Mouse (Mus musculus) CH12.LX (cell line): ENCODE data around the gene Slc25a20. TPM values are rescaled to one million over a fixed set of nuclear protein-coding genes. Genes with fewer than 3 reads are reported as not detected.

Source experiments
- DNase-seq: peaks from one replicate; pipeline ENCODE4 v3.0.0-alpha.2; 2013; ENCODE audit errors: extremely low read depth
- H3K27ac ChIP-seq: 2 replicates; pipeline ENCODE4 v1.5.1; 2012; ENCODE audit warnings: low read depth, mild to moderate bottlenecking, control low read depth, moderate library complexity; ENCODE audit not compliant: insufficient read depth
- H3K27me3 ChIP-seq: replicated peaks from 2 replicates; pipeline ENCODE3; 2012; ENCODE audit warnings: inconsistent platforms
- H3K36me3 ChIP-seq, 2 experiments: replicated peaks in 1 of 2; 2 replicates each; pipeline versions ENCODE3 to v1.6.1; 2012; ENCODE audit warnings: inconsistent platforms in 1 of 2, low read length in 1 of 2, mild to moderate bottlenecking in 1 of 2, mixed read lengths in 1 of 2, moderate library complexity in 1 of 2; ENCODE audit not compliant: control insufficient read depth in 1 of 2, insufficient read depth in 1 of 2
- H3K4me1 ChIP-seq, 2 experiments: 2 replicates each; pipeline ENCODE4 v1.6.1; 2012; ENCODE audit warnings: inconsistent platforms in 1 of 2, moderate library complexity in 1 of 2; ENCODE audit not compliant: insufficient read depth in 2 of 2, control insufficient read depth in 1 of 2
- H3K4me2 ChIP-seq: 2 replicates; pipeline ENCODE4 v1.6.1; 2012; ENCODE audit warnings: low read depth, mild to moderate bottlenecking, control low read depth; ENCODE audit not compliant: poor library complexity, insufficient read depth, severe bottlenecking
- H3K4me3 ChIP-seq, 3 experiments: fragments of 150-350 bp in 1 of 3; sonication (generic) in 1 of 3; replicated peaks in 1 of 3; 2 replicates each; pipeline versions ENCODE3 to v1.5.1; 2011 to 2012; ENCODE audit warnings: low read depth in 2 of 3, low read length in 2 of 3, mild to moderate bottlenecking in 2 of 3, moderate library complexity in 2 of 3, control low read depth in 1 of 3, improper control_type of control experiment in 1 of 3, inconsistent platforms in 1 of 3, mixed read lengths in 1 of 3; ENCODE audit not compliant: poor library complexity in 1 of 3
- H3K79me2 ChIP-seq: replicated peaks from 2 replicates; pipeline ENCODE4 v1.6.1; 2012; ENCODE audit warnings: mild to moderate bottlenecking, moderate library complexity; ENCODE audit not compliant: control insufficient read depth, poor library complexity, insufficient read depth, severe bottlenecking; ENCODE audit errors: extremely low read depth
- H3K9ac ChIP-seq: 2 replicates; pipeline ENCODE4 v1.6.1; 2012; ENCODE audit warnings: low read depth, mild to moderate bottlenecking, control low read depth, moderate library complexity; ENCODE audit not compliant: insufficient read depth
- H3K9me3 ChIP-seq: replicated peaks from 2 replicates; pipeline ENCODE3; 2012; ENCODE audit warnings: low read length, inconsistent platforms, mixed read lengths
- BHLHE40 ChIP-seq: IDR thresholded peaks from 2 replicates; pipeline ENCODE4 v1.6.1; 2011; ENCODE audit warnings: mild to moderate bottlenecking, low read depth, low read length, improper control_type of control experiment
- CHD1 ChIP-seq: IDR thresholded peaks from 2 replicates; pipeline ENCODE4 v1.6.1; 2012; ENCODE audit warnings: low read depth, low read length, improper control_type of control experiment, inconsistent platforms
- CTCF ChIP-seq, 2 experiments: IDR thresholded peaks in 1 of 2; conservative IDR thresholded peaks in 1 of 2; 2 replicates each; pipeline ENCODE4 v1.5.1; 2011 to 2012; ENCODE audit warnings: low read depth in 2 of 2, low read length in 2 of 2, improper control_type of control experiment in 1 of 2, inconsistent platforms in 1 of 2, mild to moderate bottlenecking in 1 of 2, moderate library complexity in 1 of 2
- E2F4 ChIP-seq: IDR thresholded peaks from 2 replicates; pipeline ENCODE4 v1.6.1; 2011; ENCODE audit warnings: low read depth, low read length, improper control_type of control experiment; ENCODE audit not compliant: insufficient replicate concordance
- ELF1 ChIP-seq: IDR thresholded peaks from 2 replicates; pipeline ENCODE4 v1.6.1; 2014; ENCODE audit warnings: low read depth, mild to moderate bottlenecking, inconsistent platforms, low read length, improper control_type of control experiment
- ETS1 ChIP-seq: conservative IDR thresholded peaks from 2 replicates; pipeline ENCODE4 v1.6.1; 2012; ENCODE audit warnings: low read depth, mild to moderate bottlenecking, inconsistent platforms, low read length, improper control_type of control experiment, moderate library complexity
- HCFC1 ChIP-seq: IDR thresholded peaks from 2 replicates; pipeline ENCODE4 v1.6.1; 2012; ENCODE audit warnings: low read depth, mild to moderate bottlenecking, inconsistent platforms, low read length, improper control_type of control experiment
- JUN ChIP-seq: IDR thresholded peaks from 2 replicates; pipeline ENCODE4 v1.6.1; 2011; ENCODE audit warnings: low read depth, mild to moderate bottlenecking, low read length, improper control_type of control experiment, moderate library complexity; ENCODE audit not compliant: insufficient read depth
- KAT2A ChIP-seq: IDR thresholded peaks from 2 replicates; pipeline ENCODE4 v1.6.1; 2012; ENCODE audit warnings: low read length, improper control_type of control experiment, inconsistent platforms; ENCODE audit not compliant: insufficient replicate concordance
- MAX ChIP-seq: IDR thresholded peaks from 2 replicates; pipeline ENCODE4 v1.6.1; 2011; ENCODE audit warnings: low read length, improper control_type of control experiment
- MAZ ChIP-seq: IDR thresholded peaks from 2 replicates; pipeline ENCODE4 v1.6.1; 2012; ENCODE audit warnings: low read depth, mild to moderate bottlenecking, inconsistent platforms, low read length, improper control_type of control experiment, moderate library complexity
- MEF2A ChIP-seq: IDR thresholded peaks from 2 replicates; pipeline ENCODE4 v1.6.1; 2014; ENCODE audit warnings: low read depth, mild to moderate bottlenecking, inconsistent platforms, low read length, improper control_type of control experiment, borderline replicate concordance
- MXI1 ChIP-seq: IDR thresholded peaks from 2 replicates; pipeline ENCODE4 v1.6.1; 2011; ENCODE audit warnings: mild to moderate bottlenecking, low read depth, low read length, improper control_type of control experiment
- NELFE ChIP-seq: IDR thresholded peaks from 2 replicates; pipeline ENCODE4 v1.6.1; 2011; ENCODE audit warnings: low read depth, low read length, improper control_type of control experiment
- NRF1 ChIP-seq: IDR thresholded peaks from 2 replicates; pipeline ENCODE4 v1.6.1; 2014; ENCODE audit warnings: low read depth, mild to moderate bottlenecking, inconsistent platforms, low read length, improper control_type of control experiment, moderate library complexity
- PAX5 ChIP-seq: IDR thresholded peaks from 2 replicates; pipeline ENCODE4 v1.6.1; 2012; ENCODE audit warnings: low read length, inconsistent platforms, mixed read lengths
- POLR2A ChIP-seq: IDR thresholded peaks from 2 replicates; pipeline ENCODE4 v1.6.1; 2011; ENCODE audit warnings: low read depth, mild to moderate bottlenecking, improper control_type of control experiment, low read length
- POLR2AphosphoS2 ChIP-seq: IDR thresholded peaks from 2 replicates; pipeline ENCODE4 v1.6.1; 2011; ENCODE audit warnings: low read depth, low read length, improper control_type of control experiment
- RAD21 ChIP-seq: IDR thresholded peaks from 2 replicates; pipeline ENCODE4 v1.6.1; 2011; ENCODE audit warnings: low read depth, mild to moderate bottlenecking, low read length, improper control_type of control experiment, moderate library complexity
- RCOR1 ChIP-seq: conservative IDR thresholded peaks from 2 replicates; pipeline ENCODE4 v1.6.1; 2012; ENCODE audit warnings: low read depth, mild to moderate bottlenecking, inconsistent platforms, low read length, improper control_type of control experiment
- SIN3A ChIP-seq: IDR thresholded peaks from 2 replicates; pipeline ENCODE4 v1.6.1; 2012; ENCODE audit warnings: low read length, improper control_type of control experiment, inconsistent platforms
- TBP ChIP-seq: conservative IDR thresholded peaks from 2 replicates; pipeline ENCODE4 v1.6.1; 2011; ENCODE audit warnings: low read depth, low read length, improper control_type of control experiment
- TCF12 ChIP-seq: IDR thresholded peaks from 2 replicates; pipeline ENCODE4 v1.6.1; 2014; ENCODE audit warnings: low read depth, mild to moderate bottlenecking, inconsistent platforms, low read length, improper control_type of control experiment
- USF1 ChIP-seq: IDR thresholded peaks from 2 replicates; pipeline ENCODE4 v1.6.1; 2014; ENCODE audit warnings: low read depth, mild to moderate bottlenecking, inconsistent platforms, low read length, improper control_type of control experiment
- USF2 ChIP-seq: conservative IDR thresholded peaks from 2 replicates; pipeline ENCODE4 v1.6.1; 2011; ENCODE audit warnings: low read depth, low read length, improper control_type of control experiment
- ZC3H11A ChIP-seq: IDR thresholded peaks from 2 replicates; pipeline ENCODE4 v1.6.1; 2012; ENCODE audit warnings: low read depth, mild to moderate bottlenecking, inconsistent platforms, low read length, improper control_type of control experiment
- ZMIZ1 ChIP-seq: IDR thresholded peaks from 2 replicates; pipeline ENCODE4 v1.6.1; 2012; ENCODE audit warnings: low read depth, mild to moderate bottlenecking, inconsistent platforms, low read length, improper control_type of control experiment
- ZNF384 ChIP-seq: IDR thresholded peaks from 2 replicates; pipeline ENCODE4 v1.6.1; 2012; ENCODE audit warnings: low read depth, low read length, improper control_type of control experiment, inconsistent platforms
- dilution Hi-C: fragments of 300-500 bp; cut with MboI; formaldehyde crosslinking; loops from 2 replicates; pipeline ENCODE4 v1.14.3; 2020; ENCODE audit warnings: low sequenced_read_pairs; ENCODE audit not compliant: extremely low pct_unique_long_range_greater_than_20kb, extremely low pct_ligation_motif_present
- in situ Hi-C: fragments of 300-500 bp; cut with MboI; formaldehyde crosslinking; loops from 3 replicates; pipeline ENCODE4 v1.14.3; 2019; ENCODE audit warnings: low sequenced_read_pairs, low pct_ligation_motif_present, low pct_unique_long_range_greater_than_20kb, mixed read lengths
- polyA plus RNA-seq: library from polyadenylated mRNA; unstranded; fragments of >175 nt; gene quantifications from 2 replicates; pipeline ENCODE4 v1.2.1, GENCODE M21; 2012; ENCODE audit warnings: low read depth; ENCODE audit not compliant: insufficient read length
- total RNA-seq, 2 experiments: library from RNA; depleted of rRNA; stranded (reverse); fragments of 300-350 nt in 1 of 2; fragments of >200 nt in 1 of 2; gene quantifications; 2 replicates each; pipeline ENCODE4 v1.2.3; 2012 to 2014

Gene Slc25a20
- 15.9 and 20.9 TPM in 2 replicates for total RNA-seq (2012; rRNA removed)
- total RNA-seq (2014; rRNA removed) = 18.9 and 20.8 TPM in 2 replicates
- 16.7 and 18.6 TPM in 2 replicates for polyA plus RNA-seq

GRCm38 (mm10) chr9:108661677-108662612, at the start of gene Slc25a20:
Gene Slc25a20 (plus strand): TSS chr9:108662088.
- Histone ChIP-seq H3K4me2 (peak within 1 kb of the TSS; percentile 48), H3K4me3 (peak within 1 kb of the TSS; percentile 73 to 81 (median 79))
- dilution Hi-C loops = no loop called here

GRCm38 (mm10) chr9:108617301-108617700, 44.6 kb upstream of the Slc25a20 start:
- H3K27me3 ChIP-seq = no peaks in the 10 kb centered on the region
- peaks cover 49 to 79% of the 10 kb centered on the region in 2 experiments for H3K36me3 ChIP-seq
- no peaks in the 10 kb centered on the region; the same call in none of the 2 replicates for H3K79me2 ChIP-seq
- H3K4me3 ChIP-seq = no peak overlapping the region
- no peak overlapping the region for H3K27ac ChIP-seq
- no peaks in the 10 kb centered on the region for H3K9me3 ChIP-seq
- H3K4me1 ChIP-seq = no peaks in the 10 kb centered on the region
- no peak overlapping the region for H3K4me2 ChIP-seq
- TF ChIP-seq SIN3A = no peak
- TF ChIP-seq CHD1 = no peak
- TF ChIP-seq NRF1 = no peak
- TF ChIP-seq CTCF (conservative IDR thresholded peaks at IDR 0.05 in 1 of 2, IDR thresholded peaks at IDR 0.05 in 1 of 2; ENCODE audit: low read depth in 2 of 2, low read length in 2 of 2) = no peak
- no peak for TF ChIP-seq ZMIZ1
- TF ChIP-seq HCFC1 = no peak
- no peak for TF ChIP-seq BHLHE40
- no peak for TF ChIP-seq ZNF384
- no peak for TF ChIP-seq RAD21
- no peak for TF ChIP-seq JUN
- TF ChIP-seq MAZ = no peak
- TF ChIP-seq E2F4 = no peak
- TF ChIP-seq TBP = no peak
- TF ChIP-seq ETS1 = no peak
- TF ChIP-seq NELFE = no peak
- no peak for TF ChIP-seq MAX
- TF ChIP-seq USF1 = no peak
- TF ChIP-seq USF2 = no peak
- TF ChIP-seq MEF2A = no peak
- in situ Hi-C loops = no loop called here
- no peak overlapping the region for H3K9ac ChIP-seq
- dilution Hi-C loops = no loop called here
- no peak for DNase-seq

More at GRCm38 (mm10) chr9:108661677-108662612, at the start of gene Slc25a20:
- Histone ChIP-seq H3K4me1 (peaks cover 0 to 10% of the 10 kb centered on the region in 2 experiments; a peak in 1 of 4 replicates), H3K9me3 (no peaks in the 10 kb centered on the region), H3K9ac (peak within 1 kb of the TSS; percentile 72), H3K36me3 (no peaks in the 10 kb centered on the region), H3K27ac (no peak within 1 kb of the TSS), H3K27me3 (no peaks in the 10 kb centered on the region), H3K79me2 (no peaks in the 10 kb centered on the region)
- TF ChIP-seq TBP = 0 out of 2 replicates have a peak, but pooled peaks have one; percentile 21
- peak; percentile 27; the same call in 1 of the 2 replicates for TF ChIP-seq MXI1
- TF ChIP-seq RCOR1 = peak; percentile 3; the same call in 1 of the 2 replicates
- TF ChIP-seq MEF2A = 0 out of 2 replicates have a peak, but pooled peaks have one; percentile 25
- TF ChIP-seq PAX5 = no peak
- TF ChIP-seq NRF1 = no peak
- peak; percentile 49; the same call in 1 of the 2 replicates for TF ChIP-seq BHLHE40
- TF ChIP-seq POLR2A = peak; percentile 51; the same call in 1 of the 2 replicates
- peak; percentile 90 for TF ChIP-seq ELF1
- TF ChIP-seq HCFC1 = peak; percentile 68
- TF ChIP-seq KAT2A = no peak
- no peak for TF ChIP-seq USF2
- TF ChIP-seq MAX = no peak
- peak; percentile 68 for TF ChIP-seq ZNF384
- TF ChIP-seq SIN3A = peak; percentile 64
- peak; percentile 60; the same call in 1 of the 2 replicates for TF ChIP-seq TCF12
- TF ChIP-seq POLR2AphosphoS2 = no peak
- TF ChIP-seq ZC3H11A = no peak
- in situ Hi-C loops = no loop called here
- peak; percentile 93 for DNase-seq
